Mouse (Mus musculus): ENCODE measurements at regions not wholly inside any gene's neighbourhood (a gene's known extent, or its start where the extent isn't known, plus 50 kb on each side); places are given as distances from the start of the nearest gene placed in this dataset.

DNA sequence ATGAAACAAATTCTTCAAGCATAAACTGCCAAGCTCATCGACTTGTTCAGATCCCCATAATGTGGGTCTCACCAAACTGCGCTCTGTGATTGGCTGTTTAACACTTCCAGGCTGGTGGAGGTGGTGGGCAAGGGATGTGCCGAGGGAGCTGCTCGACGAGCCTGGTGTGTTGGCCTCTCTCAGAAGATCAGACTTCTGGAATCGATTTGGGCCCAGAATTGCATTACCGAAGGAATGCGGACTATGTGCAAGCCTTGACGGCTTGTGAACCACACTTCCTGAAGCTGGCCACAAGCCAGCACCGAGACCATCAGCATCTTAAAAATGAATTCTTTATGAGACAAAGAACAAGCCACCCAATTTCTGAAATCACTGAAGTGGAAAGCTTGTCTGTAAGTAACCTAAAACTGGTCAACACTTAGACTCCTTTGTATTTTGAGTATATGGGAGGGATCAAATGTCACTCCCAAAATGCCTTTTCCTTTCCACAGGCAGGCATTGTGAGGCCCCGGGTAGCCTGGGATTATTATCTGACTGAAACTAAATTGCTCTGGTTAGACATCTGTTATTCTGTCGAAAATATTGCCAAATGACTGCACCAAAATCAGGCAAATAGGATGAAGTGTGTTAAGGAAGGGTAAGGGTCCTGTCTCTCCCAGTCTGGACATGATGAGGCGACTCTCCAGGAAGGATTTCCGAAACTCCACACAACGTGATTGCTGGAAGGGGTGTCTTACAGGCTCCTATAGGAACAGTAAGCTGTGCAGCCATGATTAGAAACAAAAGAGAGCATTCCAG lies 318.4 kb downstream of the Sorl1 start:
- H3K27me3 ChIP-seq (ENCODE audit: control insufficient read depth, insufficient read depth, low read length): no peaks in the 10 kb centered on the region
- H3K4me1 ChIP-seq (ENCODE audit: control insufficient read depth in 2 of 2, insufficient read depth in 2 of 2, low read length in 2 of 2): peaks cover 11% of the 10 kb centered on the region in 2 experiments
- no peak overlapping the region for H3K4me3 ChIP-seq (ENCODE audit: control insufficient read depth in 1 of 2, insufficient read depth in 1 of 2, low read depth in 1 of 2, low read length in 2 of 2)
- 37% methylated on average over 15 of the region's 15 CpGs for WGBS
- no peak for ATAC-seq (ENCODE audit: insufficient number of reproducible peaks, insufficient read depth, low FRiP score, low read depth)
- H3K9ac ChIP-seq (ENCODE audit: low read length): peak overlapping the region; percentile 11; the same call in 1 of the 2 replicates
- no peaks in the 10 kb centered on the region for H3K36me3 ChIP-seq (ENCODE audit: control insufficient read depth, insufficient read depth, low read length)
- H3K4me2 ChIP-seq (ENCODE audit: low read length): peak overlapping the region; percentile 31
- H3K9me3 ChIP-seq (ENCODE audit: control insufficient read depth, low read length): no peaks in the 10 kb centered on the region
- H3K27ac ChIP-seq (replicated peaks in 1 of 2; ENCODE audit: control insufficient read depth in 1 of 2, insufficient read depth in 1 of 2, low read depth in 2 of 2, low read length in 2 of 2): peak overlapping the region in 1 of 2 experiments; percentile 42; a peak in 1 of 4 replicates

DNA sequence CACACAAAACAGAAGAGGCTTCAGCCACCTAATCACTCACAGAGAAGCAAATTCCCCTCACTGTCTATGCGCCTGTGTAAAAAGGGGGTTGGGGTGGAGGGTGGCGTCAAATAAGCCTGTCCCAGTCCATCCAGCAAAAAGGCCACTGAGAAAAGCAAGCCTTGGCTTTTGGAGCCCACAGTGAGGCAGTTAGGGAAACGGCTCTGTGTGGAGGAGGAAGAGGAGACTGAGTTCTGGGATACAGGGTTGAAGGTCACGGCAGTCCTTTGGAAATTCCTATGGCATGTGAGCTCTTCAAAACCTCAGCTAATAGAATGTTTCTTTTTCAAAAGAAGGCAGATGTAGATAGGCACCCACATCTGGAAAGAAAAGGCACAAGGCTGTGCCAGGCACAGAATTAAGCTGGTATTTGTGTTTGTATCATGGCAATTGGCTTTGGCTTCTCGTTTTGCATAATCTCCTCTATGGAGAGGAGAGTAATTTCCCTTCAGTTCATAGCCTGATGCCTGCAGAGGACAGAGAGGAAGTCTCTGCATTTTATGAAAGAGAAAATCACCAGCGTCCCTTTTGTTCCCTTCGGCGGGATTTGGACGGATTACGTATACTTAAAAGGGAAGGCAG lies 319.3 kb downstream of the Sorl1 start:
- Histone ChIP-seq H3K9ac (ENCODE audit: low read length) (no peak overlapping the region), H3K27ac (replicated peaks in 1 of 2; ENCODE audit: control insufficient read depth in 1 of 2, insufficient read depth in 1 of 2, low read depth in 2 of 2, low read length in 2 of 2) (peak overlapping the region; percentile 2 to 39; a peak in 2 of 4 replicates), H3K27me3 (ENCODE audit: control insufficient read depth, insufficient read depth, low read length) (no peaks in the 10 kb centered on the region), H3K4me2 (ENCODE audit: low read length) (no peak overlapping the region), H3K4me1 (ENCODE audit: control insufficient read depth in 2 of 2, insufficient read depth in 2 of 2, low read length in 2 of 2) (peaks cover 11% of the 10 kb centered on the region in 2 experiments), H3K4me3 (ENCODE audit: control insufficient read depth in 1 of 2, insufficient read depth in 1 of 2, low read depth in 1 of 2, low read length in 2 of 2) (no peak overlapping the region), H3K9me3 (ENCODE audit: control insufficient read depth, low read length) (no peaks in the 10 kb centered on the region), H3K36me3 (ENCODE audit: control insufficient read depth, insufficient read depth, low read length) (no peaks in the 10 kb centered on the region)
- WGBS: 53% methylated on average over 10 of the region's 10 CpGs
- no peak for ATAC-seq (ENCODE audit: insufficient number of reproducible peaks, insufficient read depth, low FRiP score, low read depth)

DNA sequence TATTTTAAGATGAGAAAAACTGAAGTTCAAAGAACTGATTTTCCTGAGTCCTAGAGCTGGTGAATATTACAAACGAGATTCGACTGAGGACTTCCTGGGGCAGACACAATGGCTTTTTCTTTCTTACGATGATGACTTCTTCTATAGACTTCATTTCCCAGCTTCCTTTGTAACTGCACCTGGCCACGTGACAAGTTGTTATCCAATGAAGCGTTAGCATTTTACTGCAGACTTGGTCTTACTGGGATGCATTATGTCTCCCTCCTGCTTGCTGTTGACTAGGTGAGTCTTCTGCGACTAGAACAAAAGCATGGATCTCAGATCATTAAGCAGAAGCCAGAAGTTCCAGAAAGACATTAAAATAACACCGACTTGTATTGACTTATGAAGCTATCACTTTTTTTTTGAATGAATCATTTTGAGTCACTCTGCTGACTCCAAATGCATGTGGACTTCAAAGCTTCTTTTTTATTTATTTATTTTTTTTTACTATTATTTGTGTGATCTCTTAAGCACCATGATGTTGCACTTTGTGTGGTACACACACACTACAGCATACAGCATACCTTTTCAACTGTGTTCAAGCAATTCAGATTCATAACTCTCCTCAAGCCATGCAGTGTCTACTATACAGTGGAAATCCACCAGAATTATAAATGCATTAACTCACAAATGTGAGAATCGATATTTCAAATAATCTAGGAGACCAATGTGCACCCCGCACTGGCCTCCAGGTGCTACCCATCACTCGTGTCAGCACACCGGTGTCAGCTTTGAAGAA lies 320.2 kb downstream of the Sorl1 start:
- Histone ChIP-seq H3K4me3 (ENCODE audit: control insufficient read depth in 1 of 2, insufficient read depth in 1 of 2, low read depth in 1 of 2, low read length in 2 of 2) (no peak overlapping the region), H3K36me3 (ENCODE audit: control insufficient read depth, insufficient read depth, low read length) (no peaks in the 10 kb centered on the region), H3K9ac (ENCODE audit: low read length) (no peak overlapping the region), H3K27ac (replicated peaks in 1 of 2; ENCODE audit: control insufficient read depth in 1 of 2, insufficient read depth in 1 of 2, low read depth in 2 of 2, low read length in 2 of 2) (no peak overlapping the region), H3K9me3 (ENCODE audit: control insufficient read depth, low read length) (no peaks in the 10 kb centered on the region), H3K27me3 (ENCODE audit: control insufficient read depth, insufficient read depth, low read length) (no peaks in the 10 kb centered on the region), H3K4me1 (ENCODE audit: control insufficient read depth in 2 of 2, insufficient read depth in 2 of 2, low read length in 2 of 2) (peaks cover 11% of the 10 kb centered on the region in 2 experiments), H3K4me2 (ENCODE audit: low read length) (no peak overlapping the region)
- WGBS: 79% methylated on average over 11 of the region's 11 CpGs
- no peak for ATAC-seq (ENCODE audit: insufficient number of reproducible peaks, insufficient read depth, low FRiP score, low read depth)

DNA sequence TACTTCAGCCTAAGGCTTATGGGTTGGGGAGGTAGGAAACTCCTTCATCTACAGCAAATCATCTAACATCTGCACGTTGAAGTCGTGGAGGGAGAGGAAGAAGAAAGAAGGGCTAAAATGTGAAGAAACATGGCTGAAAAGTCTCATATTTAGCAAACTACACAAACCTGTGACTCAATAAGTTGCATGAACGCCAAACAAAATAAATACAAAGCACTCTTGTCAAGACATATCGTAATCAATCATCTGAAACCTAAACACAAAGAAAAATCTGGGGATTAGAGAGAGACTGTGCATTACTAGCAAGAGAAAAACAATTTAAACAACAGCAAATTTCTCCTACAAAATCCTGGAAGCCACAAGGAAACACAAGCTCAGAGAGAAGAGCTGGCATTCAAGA lies 322.7 kb downstream of the Sorl1 start:
- WGBS: 83% methylated on average over 4 of the region's 4 CpGs
- no peak for ATAC-seq (ENCODE audit: insufficient number of reproducible peaks, insufficient read depth, low FRiP score, low read depth)
- Histone ChIP-seq H3K36me3 (ENCODE audit: control insufficient read depth, insufficient read depth, low read length) (no peaks in the 10 kb centered on the region), H3K4me1 (ENCODE audit: control insufficient read depth in 2 of 2, insufficient read depth in 2 of 2, low read length in 2 of 2) (peaks cover 11% of the 10 kb centered on the region in 2 experiments), H3K9ac (ENCODE audit: low read length) (no peak overlapping the region), H3K27ac (replicated peaks in 1 of 2; ENCODE audit: control insufficient read depth in 1 of 2, insufficient read depth in 1 of 2, low read depth in 2 of 2, low read length in 2 of 2) (no peak overlapping the region), H3K9me3 (ENCODE audit: control insufficient read depth, low read length) (no peaks in the 10 kb centered on the region), H3K27me3 (ENCODE audit: control insufficient read depth, insufficient read depth, low read length) (no peaks in the 10 kb centered on the region), H3K4me2 (ENCODE audit: low read length) (no peak overlapping the region), H3K4me3 (ENCODE audit: control insufficient read depth in 1 of 2, insufficient read depth in 1 of 2, low read depth in 1 of 2, low read length in 2 of 2) (no peak overlapping the region)

DNA sequence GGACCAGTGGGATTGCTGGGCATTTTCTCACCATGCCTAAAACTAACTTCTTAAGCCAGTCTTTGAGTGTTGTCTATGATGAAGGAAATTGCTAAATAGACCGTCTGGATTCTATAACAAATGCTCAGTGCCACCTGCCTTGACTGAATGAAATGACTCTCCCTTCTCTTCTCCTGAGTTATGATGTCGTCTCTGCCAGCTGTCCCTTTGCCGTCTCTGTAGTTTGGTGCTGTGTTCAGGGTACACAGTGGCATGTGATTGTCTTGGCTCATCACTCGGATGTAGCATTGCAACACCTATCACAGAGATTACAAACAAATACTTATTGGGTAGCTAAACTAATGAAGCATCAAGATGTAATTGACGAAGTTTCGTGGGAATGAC lies 331.3 kb downstream of the Sorl1 start:
- Histone ChIP-seq H3K27me3 (ENCODE audit: control insufficient read depth, insufficient read depth, low read length) (no peaks in the 10 kb centered on the region), H3K9me3 (ENCODE audit: control insufficient read depth, low read length) (no peaks in the 10 kb centered on the region), H3K4me3 (ENCODE audit: control insufficient read depth in 1 of 2, insufficient read depth in 1 of 2, low read depth in 1 of 2, low read length in 2 of 2) (no peak overlapping the region), H3K9ac (ENCODE audit: low read length) (no peak overlapping the region), H3K4me2 (ENCODE audit: low read length) (no peak overlapping the region), H3K27ac (replicated peaks in 1 of 2; ENCODE audit: control insufficient read depth in 1 of 2, insufficient read depth in 1 of 2, low read depth in 2 of 2, low read length in 2 of 2) (no peak overlapping the region), H3K4me1 (ENCODE audit: control insufficient read depth in 2 of 2, insufficient read depth in 2 of 2, low read length in 2 of 2) (peaks cover 0 to 2% of the 10 kb centered on the region in 2 experiments; a peak in 1 of 4 replicates), H3K36me3 (ENCODE audit: control insufficient read depth, insufficient read depth, low read length) (no peaks in the 10 kb centered on the region)
- ATAC-seq (ENCODE audit: insufficient number of reproducible peaks, insufficient read depth, low FRiP score, low read depth): no peak
- WGBS: 81% methylated on average over 6 of the region's 6 CpGs

DNA sequence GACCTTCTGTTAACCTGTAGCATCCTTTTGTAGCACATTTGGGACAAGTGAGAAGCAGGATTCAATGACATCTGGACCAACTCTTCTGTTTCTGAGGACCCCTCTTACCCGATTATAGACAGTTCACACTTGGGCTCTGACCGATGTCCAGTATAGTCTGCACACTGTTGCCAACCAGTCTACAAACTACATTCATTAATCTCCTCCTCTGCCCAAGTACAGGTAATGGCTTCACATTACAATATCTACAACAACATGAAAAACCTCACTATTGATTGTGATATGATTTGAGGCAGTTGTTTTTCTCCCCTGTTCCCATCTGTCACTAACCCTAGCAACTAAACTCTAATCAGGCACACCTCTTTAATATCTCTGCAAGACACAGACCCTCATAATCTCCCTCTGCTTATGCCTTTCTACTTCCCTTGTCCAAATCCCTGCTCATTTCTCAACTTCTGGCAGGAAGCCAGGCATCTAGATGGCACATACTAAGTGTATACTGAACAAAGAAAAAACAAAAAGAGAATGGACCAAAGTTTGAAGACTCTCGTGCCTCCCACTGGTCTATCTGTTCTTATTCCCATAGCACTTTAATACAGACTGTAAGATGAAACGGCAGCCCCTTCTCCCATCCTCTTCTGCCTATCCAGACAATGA lies 331.8 kb downstream of the Sorl1 start:
- no peaks in the 10 kb centered on the region for H3K27me3 ChIP-seq (ENCODE audit: control insufficient read depth, insufficient read depth, low read length)
- no peaks in the 10 kb centered on the region for H3K9me3 ChIP-seq (ENCODE audit: control insufficient read depth, low read length)
- H3K4me3 ChIP-seq (ENCODE audit: control insufficient read depth in 1 of 2, insufficient read depth in 1 of 2, low read depth in 1 of 2, low read length in 2 of 2): no peak overlapping the region
- no peaks in the 10 kb centered on the region for H3K36me3 ChIP-seq (ENCODE audit: control insufficient read depth, insufficient read depth, low read length)
- no peak overlapping the region for H3K27ac ChIP-seq (replicated peaks in 1 of 2; ENCODE audit: control insufficient read depth in 1 of 2, insufficient read depth in 1 of 2, low read depth in 2 of 2, low read length in 2 of 2)
- no peak for ATAC-seq (ENCODE audit: insufficient number of reproducible peaks, insufficient read depth, low FRiP score, low read depth)
- H3K9ac ChIP-seq (ENCODE audit: low read length): no peak overlapping the region
- peaks cover 0 to 2% of the 10 kb centered on the region in 2 experiments; a peak in 1 of 4 replicates for H3K4me1 ChIP-seq (ENCODE audit: control insufficient read depth in 2 of 2, insufficient read depth in 2 of 2, low read length in 2 of 2)
- 75% methylated on average over 4 of the region's 4 CpGs for WGBS
- H3K4me2 ChIP-seq (ENCODE audit: low read length): no peak overlapping the region

DNA sequence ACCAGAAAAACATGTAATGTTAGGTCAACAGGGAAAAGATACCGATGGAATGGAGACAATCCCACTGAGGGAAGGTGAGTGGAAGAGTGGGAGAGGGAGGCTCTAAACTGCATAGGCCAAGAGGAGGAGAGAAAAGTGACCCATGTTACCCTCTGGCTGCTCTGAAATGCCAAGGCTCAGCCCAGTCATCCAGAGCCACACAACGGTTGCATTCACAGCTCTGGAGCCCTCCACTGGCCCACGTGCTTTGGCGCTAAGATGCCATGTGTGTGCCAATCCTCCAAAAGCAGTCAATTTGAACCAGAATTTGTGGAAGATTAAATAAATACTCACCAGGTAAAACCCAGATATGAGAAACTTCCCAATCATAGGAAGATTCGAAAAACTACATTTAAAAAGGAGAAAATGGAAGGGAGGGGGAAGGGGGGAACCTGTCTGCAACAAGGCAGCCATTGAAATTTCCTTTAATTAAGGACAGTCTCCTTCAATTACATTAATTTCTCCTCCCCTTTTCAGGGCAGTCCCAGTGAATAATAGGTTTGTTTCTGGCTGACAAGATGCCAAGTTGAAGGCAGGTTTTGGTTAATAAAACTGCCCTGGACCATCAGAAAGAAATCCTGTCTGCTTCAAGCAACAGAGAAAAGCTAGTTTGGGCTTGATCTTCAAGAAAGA lies 332.5 kb downstream of the Sorl1 start:
- H3K4me2 ChIP-seq (ENCODE audit: low read length): no peak overlapping the region
- ATAC-seq (ENCODE audit: insufficient number of reproducible peaks, insufficient read depth, low FRiP score, low read depth): no peak

More for the DNA sequence above, 332.5 kb downstream of the Sorl1 start:
- Histone ChIP-seq H3K9me3 (ENCODE audit: control insufficient read depth, low read length) (no peaks in the 10 kb centered on the region), H3K4me1 (ENCODE audit: control insufficient read depth in 2 of 2, insufficient read depth in 2 of 2, low read length in 2 of 2) (peaks cover 0 to 2% of the 10 kb centered on the region in 2 experiments; a peak in 1 of 4 replicates), H3K27me3 (ENCODE audit: control insufficient read depth, insufficient read depth, low read length) (no peaks in the 10 kb centered on the region), H3K4me3 (ENCODE audit: control insufficient read depth in 1 of 2, insufficient read depth in 1 of 2, low read depth in 1 of 2, low read length in 2 of 2) (no peak overlapping the region), H3K36me3 (ENCODE audit: control insufficient read depth, insufficient read depth, low read length) (no peaks in the 10 kb centered on the region), H3K9ac (ENCODE audit: low read length) (no peak overlapping the region), H3K27ac (replicated peaks in 1 of 2; ENCODE audit: control insufficient read depth in 1 of 2, insufficient read depth in 1 of 2, low read depth in 2 of 2, low read length in 2 of 2) (no peak overlapping the region)
- 81% methylated on average over 5 of the region's 5 CpGs for WGBS

Measured in heart, embryonic 14.5 days (tissue).